Mouse (Mus musculus) adrenal gland, adult 8-10 months (tissue): ENCODE measurements around the gene Cdca7l. TPM values are rescaled to one million over a fixed set of nuclear protein-coding genes. Genes with fewer than 3 reads are reported as not detected.
"Not testable (repeated sequence)": the region's sequence is repeated elsewhere in the genome, so short reads cannot be mapped to it uniquely, and the experiment has no call there.

ENCODE experiments used
- DNase-seq: peaks from one replicate; pipeline ENCODE4 v3.0.0; 2022
- total RNA-seq, 4 experiments: library from RNA; stranded (reverse); gene quantifications; 2 replicates each; pipeline ENCODE4 v1.2.4; 2022

The Cdca7l gene
- total RNA-seq, 4 experiments from 2014 or later: 1.2 to 2.5 (median 1.4) TPM

- DNase-seq: no peak
Observed at GRCm38 (mm10) chr12:117867708-117868564, 63.8 kb downstream of the Cdca7l start.

GRCm38 (mm10) chr12:117872265-117872664, 68.2 kb downstream of the Cdca7l start:
- DNase-seq: no peak

DNA sequence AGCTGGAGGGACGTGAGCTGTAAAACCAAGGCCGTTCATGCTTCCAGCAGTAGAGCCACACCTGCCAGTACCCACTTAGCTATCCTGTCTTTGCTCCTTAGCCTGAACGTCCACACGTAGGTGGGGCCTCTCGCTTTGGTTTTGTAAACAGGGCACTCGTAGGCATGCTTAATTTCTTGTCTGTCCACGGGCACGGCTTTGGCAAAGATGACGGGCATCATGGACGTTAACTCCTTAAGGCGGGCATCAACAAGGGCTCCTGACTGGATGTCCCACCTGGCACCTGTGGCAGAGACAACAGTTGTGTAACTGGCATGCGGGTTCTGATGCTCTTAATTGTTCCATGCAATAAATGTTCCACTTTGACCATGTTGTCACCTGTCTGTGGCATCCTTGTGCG, 74.3 kb downstream of the Cdca7l start:
- DNase-seq: no peak

- DNase-seq: no peak
Observed at GRCm38 (mm10) chr12:117884627-117885026, 80.5 kb downstream of the Cdca7l start.

GRCm38 (mm10) chr12:117887422-117887821, 83.3 kb downstream of the Cdca7l start:
- DNase-seq: no peak

DNA sequence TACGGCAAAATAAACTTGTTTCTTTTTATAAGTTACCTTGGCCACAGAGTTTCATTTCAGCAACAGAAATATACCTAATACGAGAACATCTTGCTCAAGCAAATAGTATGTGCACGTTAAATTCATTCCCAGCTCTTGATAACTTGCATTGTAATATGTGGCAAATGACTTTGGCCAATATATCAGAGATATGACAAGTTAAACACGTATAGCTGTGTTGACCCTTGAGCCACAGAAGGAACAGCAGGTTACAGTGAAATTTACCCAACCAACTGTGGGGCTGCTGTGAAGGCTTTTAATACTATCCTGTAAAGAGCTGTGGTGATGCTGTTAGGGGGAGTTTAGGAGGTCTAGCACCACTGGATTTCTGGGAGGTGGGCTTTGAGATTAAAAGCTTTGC, 96.7 kb downstream of the Cdca7l start:
- not testable (repeated sequence) for DNase-seq

DNA sequence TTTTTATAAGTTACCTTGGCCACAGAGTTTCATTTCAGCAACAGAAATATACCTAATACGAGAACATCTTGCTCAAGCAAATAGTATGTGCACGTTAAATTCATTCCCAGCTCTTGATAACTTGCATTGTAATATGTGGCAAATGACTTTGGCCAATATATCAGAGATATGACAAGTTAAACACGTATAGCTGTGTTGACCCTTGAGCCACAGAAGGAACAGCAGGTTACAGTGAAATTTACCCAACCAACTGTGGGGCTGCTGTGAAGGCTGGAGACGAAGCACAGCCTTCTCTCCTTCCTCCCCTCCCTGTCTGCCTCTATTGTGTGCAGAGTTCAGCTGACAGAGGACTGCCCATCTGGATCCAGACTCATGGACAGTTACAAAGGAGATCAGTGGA, 97.3 kb downstream of the Cdca7l start:
- not testable (repeated sequence) for DNase-seq

GRCm38 (mm10) chr12:117903671-117904070, 99.6 kb downstream of the Cdca7l start:
- no peak for DNase-seq

- peak; percentile 1 for DNase-seq
Observed at GRCm38 (mm10) chr12:117905232-117905840, 101.2 kb downstream of the Cdca7l start.

DNA sequence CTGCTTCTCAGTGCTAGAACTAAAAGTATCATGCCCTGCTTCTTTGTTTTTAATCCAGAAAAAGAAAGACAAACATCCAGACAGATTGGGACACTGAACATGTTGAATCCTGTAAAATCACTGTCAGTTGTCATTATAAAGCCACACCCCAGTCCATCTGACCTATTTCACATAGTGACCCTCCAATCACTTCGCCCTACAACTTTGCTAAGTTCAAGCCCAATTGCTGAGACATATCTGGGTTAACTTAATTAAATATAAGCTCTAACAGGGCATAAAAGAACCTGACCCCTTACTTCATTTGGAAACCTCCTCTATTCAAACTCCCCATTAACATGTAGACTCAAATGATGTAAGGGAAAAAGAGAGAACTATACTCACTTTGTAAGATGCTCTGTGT, 107.3 kb downstream of the Cdca7l start:
- DNase-seq: no peak

DNA sequence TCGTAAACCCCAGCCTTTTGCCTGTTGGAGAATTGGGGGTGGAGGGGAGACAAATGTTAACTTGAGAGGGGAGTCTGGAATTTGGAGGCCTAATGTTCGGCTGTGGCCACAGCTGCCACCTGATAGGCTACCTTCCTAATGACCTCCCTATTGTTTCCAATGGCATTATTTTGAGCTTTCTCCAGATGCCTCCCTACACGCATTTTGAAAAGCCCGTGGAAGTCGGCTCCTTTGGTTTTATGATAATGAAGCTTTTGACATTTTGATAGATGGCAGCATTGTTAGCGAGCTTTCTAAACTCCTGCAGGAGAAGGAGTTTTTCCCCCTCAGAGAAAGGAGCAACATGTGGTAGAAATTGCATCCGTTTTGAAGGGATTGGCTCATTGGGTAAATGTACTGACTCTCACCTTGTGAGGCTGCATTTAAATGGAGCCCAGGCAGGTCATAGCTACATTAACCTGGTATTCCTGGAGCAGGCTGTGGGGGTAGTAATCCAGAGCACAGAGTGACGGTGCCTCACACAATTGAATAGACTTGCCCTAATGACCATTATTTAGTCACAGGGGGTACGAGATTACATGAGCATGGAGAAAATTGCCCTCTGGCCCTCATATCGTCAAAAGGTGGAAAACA, 110.6 kb downstream of the Cdca7l start:
- no peak for DNase-seq

- no peak for DNase-seq
Observed at GRCm38 (mm10) chr12:117915826-117916588, 111.9 kb downstream of the Cdca7l start.
